Mouse (Mus musculus): ENCODE results near the gene Col5a3. TPM values are rescaled to one million over a fixed set of nuclear protein-coding genes. Genes with fewer than 3 reads are reported as not detected.

Col5a3 gene
- polyA plus RNA-seq, 1 experiment from 2014 or later = 0.02 TPM

- Histone ChIP-seq H3K9me3 (replicated peaks) (no peaks in the 10 kb centered on the region), H3K4me2 (no peak overlapping the region), H3K36me3 (no peaks in the 10 kb centered on the region), H3K4me3 (no peak overlapping the region), H3K4me1 (no peaks in the 10 kb centered on the region), H3K27ac (no peak overlapping the region), H3K27me3 (replicated peaks) (peaks cover 38% of the 10 kb centered on the region), H3K9ac (no peak overlapping the region)
- peak; percentile 73 for ATAC-seq
- WGBS (ENCODE audit: insufficient replicate concordance) = 48% methylated on average over 13 of the region's 13 CpGs
These were observed 10.4 kb downstream of the Col5a3 start for GRCm38 (mm10) chr9:20804266-20805158.

- H3K9ac ChIP-seq = no peak overlapping the region
- H3K9me3 ChIP-seq (replicated peaks) = no peaks in the 10 kb centered on the region
- ATAC-seq = no peak
- no peak overlapping the region for H3K4me2 ChIP-seq
- H3K36me3 ChIP-seq = no peaks in the 10 kb centered on the region
- WGBS (ENCODE audit: insufficient replicate concordance) = 18% methylated on average over 7 of the region's 7 CpGs
- H3K27me3 ChIP-seq (replicated peaks) = peaks cover 21% of the 10 kb centered on the region
- no peak overlapping the region for H3K4me3 ChIP-seq
- H3K4me1 ChIP-seq = peaks cover 9% of the 10 kb centered on the region
- no peak overlapping the region for H3K27ac ChIP-seq
These were observed 20.6 kb downstream of the Col5a3 start for GRCm38 (mm10) chr9:20794108-20794806.

GRCm38 (mm10) chr9:20790345-20790744 is 24.5 kb downstream of the Col5a3 start:
- Histone ChIP-seq H3K36me3 (no peaks in the 10 kb centered on the region), H3K4me3 (no peak overlapping the region), H3K9ac (no peak overlapping the region), H3K27ac (no peak overlapping the region), H3K27me3 (replicated peaks) (peaks cover 15% of the 10 kb centered on the region), H3K4me1 (peaks cover 9% of the 10 kb centered on the region), H3K4me2 (no peak overlapping the region), H3K9me3 (replicated peaks) (no peaks in the 10 kb centered on the region)
- no peak for ATAC-seq
- WGBS (ENCODE audit: insufficient replicate concordance) = 71% methylated on average over 3 of the region's 3 CpGs

- Histone ChIP-seq H3K4me2 (no peak overlapping the region), H3K9me3 (replicated peaks) (no peaks in the 10 kb centered on the region), H3K27ac (no peak overlapping the region), H3K36me3 (no peaks in the 10 kb centered on the region), H3K4me1 (peaks cover 9% of the 10 kb centered on the region), H3K27me3 (replicated peaks) (peaks cover 15% of the 10 kb centered on the region), H3K9ac (no peak overlapping the region), H3K4me3 (no peak overlapping the region)
- WGBS (ENCODE audit: insufficient replicate concordance) = 57% methylated on average over 3 of the region's 4 CpGs
- no peak for ATAC-seq
These were observed 25.2 kb downstream of the Col5a3 start for GRCm38 (mm10) chr9:20789651-20790050.

GRCm38 (mm10) chr9:20787992-20788391 is 26.9 kb downstream of the Col5a3 start:
- peaks cover 6% of the 10 kb centered on the region; the same call in 1 of the 2 replicates for H3K27me3 ChIP-seq (replicated peaks)
- no peak for ATAC-seq
- WGBS (ENCODE audit: insufficient replicate concordance) = 67% methylated on average over 8 of the region's 8 CpGs

GRCm38 (mm10) chr9:20785055-20785454 is 29.8 kb downstream of the Col5a3 start:
- Histone ChIP-seq H3K9ac (no peak overlapping the region), H3K36me3 (no peaks in the 10 kb centered on the region), H3K27ac (no peak overlapping the region), H3K4me1 (no peaks in the 10 kb centered on the region), H3K4me3 (no peak overlapping the region), H3K27me3 (replicated peaks) (0 out of 2 replicates have a peak, but pooled peaks cover 6% of the 10 kb centered on the region), H3K4me2 (no peak overlapping the region), H3K9me3 (replicated peaks) (no peaks in the 10 kb centered on the region)
- WGBS (ENCODE audit: insufficient replicate concordance) = 66% methylated on average over 6 of the region's 6 CpGs
- no peak for ATAC-seq

More at GRCm38 (mm10) chr9:20787992-20788391, 26.9 kb downstream of the Col5a3 start:
- no peaks in the 10 kb centered on the region for H3K9me3 ChIP-seq (replicated peaks)
- H3K27ac ChIP-seq = no peak overlapping the region
- H3K9ac ChIP-seq = no peak overlapping the region
- H3K4me3 ChIP-seq = no peak overlapping the region
- H3K36me3 ChIP-seq = no peaks in the 10 kb centered on the region
- no peak overlapping the region for H3K4me2 ChIP-seq
- H3K4me1 ChIP-seq = no peaks in the 10 kb centered on the region

- WGBS (ENCODE audit: insufficient replicate concordance) = 68% methylated on average over 3 of the region's 3 CpGs
- Histone ChIP-seq H3K4me1 (no peaks in the 10 kb centered on the region), H3K9me3 (replicated peaks) (no peaks in the 10 kb centered on the region), H3K36me3 (no peaks in the 10 kb centered on the region), H3K27ac (no peak overlapping the region), H3K27me3 (replicated peaks) (no peaks in the 10 kb centered on the region), H3K4me2 (no peak overlapping the region), H3K4me3 (no peak overlapping the region), H3K9ac (no peak overlapping the region)
- no peak for ATAC-seq
These were observed 33.6 kb downstream of the Col5a3 start for GRCm38 (mm10) chr9:20781286-20781685.

- 16% methylated on average over 2 of the region's 2 CpGs for WGBS (ENCODE audit: insufficient replicate concordance)
These were observed 49.6 kb downstream of the Col5a3 start for GRCm38 (mm10) chr9:20765274-20765673.

GRCm38 (mm10) chr9:20763099-20763498 is 51.8 kb downstream of the Col5a3 start:
- no peaks in the 10 kb centered on the region for H3K36me3 ChIP-seq
- no peak overlapping the region for H3K4me2 ChIP-seq
- ATAC-seq = no peak
- H3K27me3 ChIP-seq (replicated peaks) = peaks cover 70% of the 10 kb centered on the region
- no peak overlapping the region for H3K27ac ChIP-seq
- no peaks in the 10 kb centered on the region for H3K9me3 ChIP-seq (replicated peaks)
- H3K4me3 ChIP-seq = no peak overlapping the region
- H3K4me1 ChIP-seq = peaks cover 13% of the 10 kb centered on the region
- WGBS (ENCODE audit: insufficient replicate concordance) = 73% methylated on average over 1 of the region's 1 CpGs
- no peak overlapping the region for H3K9ac ChIP-seq

More at GRCm38 (mm10) chr9:20765274-20765673, 49.6 kb downstream of the Col5a3 start:
- Histone ChIP-seq H3K36me3 (no peaks in the 10 kb centered on the region), H3K4me2 (no peak overlapping the region), H3K27ac (no peak overlapping the region), H3K4me1 (peaks cover 9% of the 10 kb centered on the region), H3K4me3 (no peak overlapping the region), H3K27me3 (replicated peaks) (peaks cover 59% of the 10 kb centered on the region), H3K9me3 (replicated peaks) (no peaks in the 10 kb centered on the region), H3K9ac (no peak overlapping the region)
- ATAC-seq = no peak

GRCm38 (mm10) chr9:20762197-20762961 is 52.5 kb downstream of the Col5a3 start:
- H3K4me3 ChIP-seq = no peak overlapping the region
- no peak overlapping the region for H3K9ac ChIP-seq
- H3K9me3 ChIP-seq (replicated peaks) = no peaks in the 10 kb centered on the region
- no peak for ATAC-seq
- peaks cover 68% of the 10 kb centered on the region for H3K27me3 ChIP-seq (replicated peaks)
- WGBS (ENCODE audit: insufficient replicate concordance) = 43% methylated on average over 7 of the region's 7 CpGs
- H3K27ac ChIP-seq = no peak overlapping the region
- H3K4me2 ChIP-seq = no peak overlapping the region
- no peaks in the 10 kb centered on the region for H3K36me3 ChIP-seq
- peaks cover 20% of the 10 kb centered on the region for H3K4me1 ChIP-seq

GRCm38 (mm10) chr9:20761388-20761787 is 53.5 kb downstream of the Col5a3 start:
- H3K4me3 ChIP-seq = no peak overlapping the region
- 43% methylated on average over 3 of the region's 3 CpGs for WGBS (ENCODE audit: insufficient replicate concordance)
- no peak overlapping the region for H3K4me2 ChIP-seq
- no peak overlapping the region for H3K27ac ChIP-seq
- H3K9ac ChIP-seq = no peak overlapping the region
- no peaks in the 10 kb centered on the region for H3K36me3 ChIP-seq
- no peak for ATAC-seq
- peaks cover 59% of the 10 kb centered on the region for H3K27me3 ChIP-seq (replicated peaks)
- H3K9me3 ChIP-seq (replicated peaks) = no peaks in the 10 kb centered on the region
- H3K4me1 ChIP-seq = peaks cover 30% of the 10 kb centered on the region
